Mouse (Mus musculus): ENCODE results near the gene Aurka. TPM values are rescaled to one million over a fixed set of nuclear protein-coding genes. Genes with fewer than 3 reads are reported as not detected.

Aurka gene
- total RNA-seq, 2 experiments from 2014 or later: 1.1 to 2.5 TPM

GRCm38 (mm10) chr2:172384715-172385114, 14.4 kb upstream of the Aurka start:
- DNase-seq (ENCODE audit: low spot score in 2 of 2): no peak

- DNase-seq (ENCODE audit: low spot score in 2 of 2): no peak
Measured at GRCm38 (mm10) chr2:172381898-172382297, 11.6 kb upstream of the Aurka start.

GRCm38 (mm10) chr2:172381341-172381740, 11.0 kb upstream of the Aurka start:
- DNase-seq (ENCODE audit: low spot score in 2 of 2): no peak

- DNase-seq (ENCODE audit: low spot score in 2 of 2): no peak
Measured at GRCm38 (mm10) chr2:172380513-172380912, 10.2 kb upstream of the Aurka start.

GRCm38 (mm10) chr2:172378332-172378731, 8.0 kb upstream of the Aurka start:
- DNase-seq (ENCODE audit: low spot score in 2 of 2): no peak

- DNase-seq (ENCODE audit: low spot score in 2 of 2): no peak
Measured at GRCm38 (mm10) chr2:172376999-172377515, 6.7 kb upstream of the Aurka start.

GRCm38 (mm10) chr2:172376551-172376950, 6.2 kb upstream of the Aurka start:
- DNase-seq (ENCODE audit: low spot score in 2 of 2): no peak

GRCm38 (mm10) chr2:172371258-172371657, 923 bp upstream of the Aurka start:
- DNase-seq (ENCODE audit: low spot score in 2 of 2): no peak

- DNase-seq (ENCODE audit: low spot score in 2 of 2): no peak
Measured at GRCm38 (mm10) chr2:172363176-172363575, 7.2 kb downstream of the Aurka start.

- no peak for DNase-seq (ENCODE audit: low spot score in 2 of 2)
Measured at GRCm38 (mm10) chr2:172355833-172356232, 14.5 kb downstream of the Aurka start.

GRCm38 (mm10) chr2:172354761-172355160, 15.6 kb downstream of the Aurka start:
- no peak for DNase-seq (ENCODE audit: low spot score in 2 of 2)

GRCm38 (mm10) chr2:172353218-172353617, 17.1 kb downstream of the Aurka start:
- no peak for DNase-seq (ENCODE audit: low spot score in 2 of 2)

GRCm38 (mm10) chr2:172350773-172351172, 19.6 kb downstream of the Aurka start:
- DNase-seq (ENCODE audit: low spot score in 2 of 2): no peak

- no peak for DNase-seq (ENCODE audit: low spot score in 2 of 2)
Measured at GRCm38 (mm10) chr2:172349776-172350175, 20.6 kb downstream of the Aurka start.

- DNase-seq (ENCODE audit: low spot score in 2 of 2): no peak
Measured at GRCm38 (mm10) chr2:172348297-172348950, 21.9 kb downstream of the Aurka start.

GRCm38 (mm10) chr2:172346933-172347611, 23.3 kb downstream of the Aurka start:
- no peak for DNase-seq (ENCODE audit: low spot score in 2 of 2)

GRCm38 (mm10) chr2:172346034-172346929, 24.1 kb downstream of the Aurka start:
- peak; percentile 37 to 41 for DNase-seq (ENCODE audit: low spot score in 2 of 2)

GRCm38 (mm10) chr2:172345258-172345738, 25.0 kb downstream of the Aurka start, which contains the start of gene Fam210b:
Fam210b (plus strand) TSS chr2:172345565.
- peak; percentile 95 to 97 for DNase-seq (ENCODE audit: low spot score in 2 of 2)

- DNase-seq (ENCODE audit: low spot score in 2 of 2): no peak
Measured at GRCm38 (mm10) chr2:172344669-172345068, 25.7 kb downstream of the Aurka start.

GRCm38 (mm10) chr2:172343751-172344150, 26.6 kb downstream of the Aurka start:
- no peak for DNase-seq (ENCODE audit: low spot score in 2 of 2)

GRCm38 (mm10) chr2:172341606-172342005, 28.7 kb downstream of the Aurka start:
- no peak for DNase-seq (ENCODE audit: low spot score in 2 of 2)
